Mouse (Mus musculus) G1E-ER4 (cell line): ENCODE measurements around the gene Tbccd1. TPM values are rescaled to one million over a fixed set of nuclear protein-coding genes. Genes with fewer than 3 reads are reported as not detected.

Experiments
- GATA1 ChIP-seq: IDR thresholded peaks from one replicate; pipeline ENCODE4 v1.8.0; 2012; ENCODE audit warnings: low read length, inconsistent platforms
- polyA plus RNA-seq: library from polyadenylated mRNA; stranded (reverse); fragments of >175 nt; gene quantifications from 2 replicates; pipeline ENCODE4 v1.2.3, GENCODE M21; 2012

Tbccd1 gene
- polyA plus RNA-seq, 1 experiment: 1.9 TPM

DNA sequence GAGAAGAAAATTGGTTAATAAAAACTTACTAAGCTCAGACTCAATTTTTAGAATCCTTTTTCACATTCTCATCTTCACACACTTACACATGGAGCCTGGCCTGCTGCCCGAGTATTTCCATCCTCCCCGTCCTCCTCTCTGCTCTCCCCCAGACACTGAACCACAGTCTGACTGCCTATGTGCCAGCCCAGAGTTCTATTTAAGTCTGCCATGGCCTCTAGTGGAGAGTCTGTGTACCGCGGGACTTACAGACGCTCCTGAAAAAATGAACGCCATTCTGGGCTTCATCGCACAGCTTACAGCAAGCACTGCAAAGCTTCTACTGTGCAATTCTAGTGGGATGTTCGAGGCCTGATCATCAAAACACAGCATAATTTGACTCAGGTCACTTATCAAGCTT is 36.7 kb downstream of the Tbccd1 start:
- TF ChIP-seq GATA1: no peak

GRCm38 (mm10) chr16:22811477-22811876 is 46.0 kb downstream of the Tbccd1 start, which contains the start of gene Crygs:
Crygs (minus strand) TSS chr16:22811577.
- TF ChIP-seq GATA1: no peak

- no peak for TF ChIP-seq GATA1
Observed at GRCm38 (mm10) chr16:22807468-22808070, 49.9 kb downstream of the Tbccd1 start.

GRCm38 (mm10) chr16:22802786-22803185 is 54.7 kb downstream of the Tbccd1 start:
- TF ChIP-seq GATA1: no peak

GRCm38 (mm10) chr16:22800849-22801109 is 56.7 kb downstream of the Tbccd1 start:
- no peak for TF ChIP-seq GATA1

- TF ChIP-seq GATA1: no peak
Observed at GRCm38 (mm10) chr16:22800026-22800848, 57.2 kb downstream of the Tbccd1 start.

DNA sequence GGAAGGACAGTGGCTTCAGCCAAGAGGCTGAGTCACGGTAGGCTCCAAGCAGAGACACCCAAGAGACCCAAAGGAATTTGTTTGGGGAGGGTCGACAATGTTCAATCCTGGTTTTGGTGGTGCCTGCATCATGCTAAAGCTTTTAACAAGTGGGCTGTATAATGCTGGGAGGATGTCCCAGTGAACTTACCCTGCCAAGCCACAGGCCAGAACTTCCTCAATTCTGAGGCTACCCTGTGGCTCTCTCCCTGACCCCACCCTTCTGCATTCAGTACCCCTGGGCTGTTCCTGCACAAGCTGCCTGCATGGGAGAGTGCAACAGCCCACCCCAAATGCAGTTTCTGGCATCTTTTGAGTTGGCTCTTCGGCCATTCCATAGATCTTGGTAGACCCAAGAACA is 58.9 kb downstream of the Tbccd1 start:
- TF ChIP-seq GATA1: no peak

DNA sequence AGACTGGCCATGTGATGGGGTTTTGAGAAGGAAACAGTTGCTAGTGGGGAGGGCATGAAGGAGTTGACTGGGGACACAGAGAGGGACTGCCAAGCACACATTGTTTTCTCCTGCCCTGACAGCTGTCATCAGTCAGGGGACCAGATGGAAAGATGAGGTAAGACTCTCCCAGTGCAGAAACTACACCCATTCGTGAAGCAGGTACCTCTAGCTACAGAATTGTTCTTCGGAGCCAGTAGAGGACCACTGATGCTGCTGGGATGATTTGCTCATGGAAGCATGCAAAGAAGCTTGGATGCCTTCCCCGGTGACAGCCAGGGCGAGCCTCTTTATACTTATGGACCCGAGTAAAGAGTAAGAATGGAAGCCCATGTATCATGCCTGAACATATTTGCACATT is 59.9 kb downstream of the Tbccd1 start:
- TF ChIP-seq GATA1: no peak

- TF ChIP-seq GATA1: no peak
Observed at GRCm38 (mm10) chr16:22795497-22795896, 62.0 kb downstream of the Tbccd1 start.

- no peak for TF ChIP-seq GATA1
Observed at GRCm38 (mm10) chr16:22791235-22791634, 66.2 kb downstream of the Tbccd1 start.

DNA sequence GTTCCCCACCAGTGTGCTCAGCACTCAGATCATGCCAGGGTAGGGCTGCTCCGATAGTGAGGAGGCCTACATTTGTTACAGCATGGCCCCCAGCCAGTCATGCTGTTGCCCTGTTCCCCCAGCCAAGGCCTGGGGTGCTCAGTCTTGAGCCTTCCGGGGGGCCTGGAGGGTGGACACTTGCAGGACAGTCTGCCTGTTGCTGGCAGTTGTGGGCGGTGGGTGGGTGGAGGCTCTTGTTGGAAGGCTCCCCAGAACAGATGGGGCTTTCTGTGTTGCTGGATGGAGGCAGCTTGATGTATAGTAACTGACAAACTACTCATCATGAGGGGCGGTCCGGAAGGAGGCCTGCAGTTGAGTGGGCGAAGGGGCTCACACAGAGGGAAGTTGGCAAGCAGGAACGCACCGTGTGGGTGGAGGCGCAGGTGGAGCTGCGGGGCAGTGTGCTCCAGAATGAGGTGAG is 67.5 kb downstream of the Tbccd1 start:
- no peak for TF ChIP-seq GATA1

DNA sequence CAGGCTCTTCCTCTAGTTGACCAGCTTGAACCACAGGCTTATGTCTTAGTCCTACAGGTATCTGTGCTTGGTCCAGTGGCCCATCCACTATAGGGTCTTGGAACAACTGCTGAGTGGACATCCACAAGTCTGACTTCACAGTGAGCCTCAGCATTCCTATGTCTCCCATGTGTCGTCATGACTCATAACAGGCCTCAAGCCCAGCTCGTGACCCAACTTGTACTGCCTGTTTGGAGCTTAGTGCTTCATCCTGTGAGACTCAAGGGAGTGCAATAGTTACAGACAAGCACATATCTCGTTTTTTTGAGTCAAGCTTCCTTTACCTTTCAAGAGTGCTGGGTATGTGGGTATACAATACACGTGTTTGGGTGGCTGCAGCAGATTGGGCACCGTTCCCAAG is 74.8 kb downstream of the Tbccd1 start:
- no peak for TF ChIP-seq GATA1

DNA sequence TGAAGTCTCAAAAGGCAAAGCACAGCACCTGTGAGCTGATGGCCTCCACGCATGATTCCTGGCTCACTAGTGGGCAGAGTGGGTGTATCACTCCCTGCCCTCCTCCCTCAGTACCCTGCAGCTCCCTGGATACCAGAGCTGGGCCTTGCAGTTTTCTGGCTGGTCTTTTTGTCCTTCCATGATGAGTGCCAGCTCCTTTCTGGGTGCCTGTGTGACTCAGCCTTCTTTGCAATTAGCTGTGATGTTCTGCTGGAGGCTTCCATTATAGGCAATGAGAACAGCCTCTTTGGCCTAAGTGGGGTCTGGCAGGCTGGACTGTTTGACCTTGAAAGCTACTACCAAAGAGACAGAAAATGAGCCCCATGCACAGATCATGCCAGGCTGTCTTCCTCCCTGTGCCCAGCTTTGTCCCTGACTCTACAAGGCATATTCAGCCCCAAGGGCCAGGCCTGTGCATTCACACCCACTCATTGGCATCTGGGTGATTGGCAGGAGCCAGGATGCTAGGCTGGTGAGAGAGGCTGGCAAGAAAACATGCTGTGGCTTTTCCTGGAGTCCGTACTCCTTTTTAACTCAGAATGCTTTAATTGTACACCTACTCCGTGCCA is 78.1 kb downstream of the Tbccd1 start:
- TF ChIP-seq GATA1: no peak

GRCm38 (mm10) chr16:22775471-22775985 is 81.9 kb downstream of the Tbccd1 start:
- TF ChIP-seq GATA1: no peak

DNA sequence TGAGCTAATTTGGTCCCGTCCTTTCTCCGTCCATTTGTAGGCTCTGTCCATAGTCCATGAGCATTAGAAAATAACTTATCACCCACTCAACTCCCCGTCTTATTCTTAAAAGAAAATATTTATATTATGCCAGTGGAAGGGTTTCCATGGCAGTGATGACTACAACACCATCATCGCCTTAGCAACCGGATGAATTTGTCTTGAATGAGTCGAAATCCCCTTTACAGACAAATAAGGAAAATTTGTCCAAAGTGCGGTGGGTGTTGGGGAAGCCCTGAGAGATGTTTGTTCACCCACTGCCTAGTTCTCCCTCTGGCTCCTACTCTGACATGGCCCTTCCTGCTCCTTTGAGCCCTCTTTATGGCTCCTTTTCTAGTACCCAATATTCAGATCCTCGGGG is 88.8 kb downstream of the Tbccd1 start:
- TF ChIP-seq GATA1: no peak

GRCm38 (mm10) chr16:22767405-22767804 is 90.1 kb downstream of the Tbccd1 start:
- TF ChIP-seq GATA1: no peak
